In the genomic region with DNA sequence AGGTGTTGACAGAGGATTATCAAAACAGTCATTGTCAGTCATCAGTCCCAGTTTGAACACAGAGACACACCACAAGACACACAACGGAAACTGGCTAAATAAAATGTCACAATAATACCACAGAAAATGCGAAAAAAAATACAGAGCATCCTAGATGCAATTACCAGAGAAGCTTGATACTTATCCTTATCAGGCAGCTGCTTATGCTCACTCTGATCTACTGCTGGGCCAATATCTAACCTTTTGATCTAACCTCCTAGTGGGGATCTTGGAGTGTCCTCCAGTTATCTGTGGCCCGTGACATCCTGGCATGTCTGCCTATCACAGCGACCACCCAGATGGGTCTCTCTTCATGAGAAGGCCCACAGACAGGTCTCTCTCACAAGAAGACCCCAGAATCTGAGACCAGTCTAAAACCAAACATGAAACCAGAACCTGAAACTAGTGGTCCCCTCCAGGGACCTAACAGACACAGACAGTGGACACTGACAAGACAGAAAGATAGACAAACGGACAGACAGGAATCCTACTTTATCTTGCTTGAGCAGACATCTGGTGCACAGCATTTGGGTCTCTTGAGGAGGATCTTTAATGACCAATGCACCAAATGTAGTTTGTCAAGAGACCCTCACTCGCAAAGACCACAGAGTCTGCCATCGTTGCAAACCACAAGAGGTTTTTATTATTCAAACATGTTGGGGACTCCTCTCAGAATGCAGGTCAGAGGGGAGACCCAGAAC, we compare ENCODE assay signal across 39 mouse cellular contexts. TPM values are rescaled to one million over a fixed set of nuclear protein-coding genes. Genes with fewer than 3 reads are reported as not detected.
"Had no signal": no experiment of that assay in that cellular context is flagged by ENCODE, and none has a peak within 500 bp of the region (broad histone marks: within the 10 kb centered on the region; RNA-seq: fewer than 3 reads in every experiment).

No protein-coding gene starts in this region.

- ATAC-seq: forebrain, embryonic 13.5 days; forebrain, embryonic 14.5 days; forebrain, embryonic 15.5 days; forebrain, embryonic 16.5 days; forebrain, postnatal 0 days had no signal

- H3K9me3 ChIP-seq: embryonic facial prominence, embryonic 12.5 days; embryonic facial prominence, embryonic 13.5 days; embryonic facial prominence, embryonic 15.5 days; forebrain, embryonic 12.5 days; forebrain, embryonic 13.5 days; forebrain, embryonic 15.5 days had no signal

- H3K27ac ChIP-seq: embryonic facial prominence, embryonic 10.5 days; embryonic facial prominence, embryonic 12.5 days; embryonic facial prominence, embryonic 13.5 days; embryonic facial prominence, embryonic 15.5 days; forebrain, embryonic 10.5 days; forebrain, embryonic 12.5 days; forebrain, embryonic 13.5 days; forebrain, embryonic 15.5 days; gastrocnemius, adult 2 months; heart, adult 2 months; heart, embryonic 10.5 days had no signal

- DNase-seq: cerebellum, adult 9-11 months; cerebellum, postnatal 10 days; cerebellum, postnatal 14 days; cerebellum, postnatal 25 days; cerebellum, postnatal 36 days; embryo, embryonic 11 days; forebrain, postnatal 0 days; gastrocnemius, adult 2 months; gastrocnemius, postnatal 10 days; gastrocnemius, postnatal 14 days; gastrocnemius, postnatal 25 days; gastrocnemius, postnatal 36 days; heart, adult 11 months; heart, adult 18-20 months; heart, adult 2 months had no signal

- H3K4me1 ChIP-seq: embryonic facial prominence, embryonic 10.5 days; embryonic facial prominence, embryonic 12.5 days; embryonic facial prominence, embryonic 13.5 days; embryonic facial prominence, embryonic 15.5 days; forebrain, embryonic 10.5 days; forebrain, embryonic 12.5 days; forebrain, embryonic 13.5 days; forebrain, embryonic 15.5 days; heart, embryonic 10.5 days had no signal

- H3K4me2 ChIP-seq: embryonic facial prominence, embryonic 12.5 days; embryonic facial prominence, embryonic 13.5 days; embryonic facial prominence, embryonic 15.5 days; forebrain, embryonic 12.5 days; forebrain, embryonic 13.5 days; forebrain, embryonic 15.5 days had no signal

- H3K9ac ChIP-seq: embryonic facial prominence, embryonic 12.5 days; embryonic facial prominence, embryonic 13.5 days; embryonic facial prominence, embryonic 15.5 days; forebrain, embryonic 12.5 days; forebrain, embryonic 13.5 days; forebrain, embryonic 15.5 days; forebrain, postnatal 0 days had no signal

- H3K4me3 ChIP-seq: embryonic facial prominence, embryonic 10.5 days; embryonic facial prominence, embryonic 12.5 days; embryonic facial prominence, embryonic 13.5 days; embryonic facial prominence, embryonic 15.5 days; erythroblast, embryonic 14.5 days; forebrain, embryonic 10.5 days; forebrain, embryonic 12.5 days; forebrain, embryonic 13.5 days; forebrain, embryonic 15.5 days; gastrocnemius, adult 2 months; heart, adult 2 months; heart, embryonic 10.5 days had no signal

- H3K27me3 ChIP-seq: embryonic facial prominence, embryonic 12.5 days; embryonic facial prominence, embryonic 13.5 days; embryonic facial prominence, embryonic 15.5 days; forebrain, embryonic 12.5 days; forebrain, embryonic 13.5 days; forebrain, embryonic 15.5 days had no signal

- H3K36me3 ChIP-seq: embryonic facial prominence, embryonic 10.5 days; embryonic facial prominence, embryonic 12.5 days; embryonic facial prominence, embryonic 13.5 days; embryonic facial prominence, embryonic 15.5 days; forebrain, embryonic 10.5 days; forebrain, embryonic 12.5 days; forebrain, embryonic 15.5 days; heart, embryonic 10.5 days had no signal

RNA-seq across cellular contexts. Expression of a gene that starts 6.3 kb away (rescaled TPM):
- total RNA-seq: common myeloid progenitor, adult 5-6 weeks; forebrain, postnatal 0 days; gastrocnemius, adult 18-20 months; gastrocnemius, adult 2 months; gastrocnemius, adult 8-10 months; gastrocnemius, postnatal 10 days; gastrocnemius, postnatal 14 days; gastrocnemius, postnatal 25 days; gastrocnemius, postnatal 36 days; gastrocnemius, postnatal 4 days; granulocyte monocyte progenitor cell, adult 5-6 weeks; heart, adult 18-20 months; heart, adult 2 months; heart, adult 8-10 months had no signal
- polyA plus RNA-seq: cortical plate, adult 2 months; embryonic facial prominence, embryonic 10.5 days; embryonic facial prominence, embryonic 11.5 days; embryonic facial prominence, embryonic 12.5 days; embryonic facial prominence, embryonic 13.5 days; embryonic facial prominence, embryonic 14.5 days; embryonic facial prominence, embryonic 15.5 days; erythroblast, embryonic 14.5 days; forebrain, embryonic 10.5 days; forebrain, embryonic 11.5 days; forebrain, embryonic 12.5 days; forebrain, embryonic 13.5 days; forebrain, embryonic 14.5 days; forebrain, embryonic 15.5 days; forebrain, embryonic 16.5 days; forebrain, postnatal 0 days; frontal cortex, adult 2 months; gonadal fat pad, adult 2 months; heart, adult 2 months; heart, embryonic 10.5 days had no signal
